Mouse (Mus musculus) testis, adult 2 months (tissue): ENCODE measurements around the gene Prlhr.

Experiments
- CTCF ChIP-seq: fragments of 200-500 bp; IDR thresholded peaks from 2 replicates; pipeline ENCODE4 v1.5.1; 2012; ENCODE audit warnings: low read depth, mild to moderate bottlenecking, inconsistent platforms, low read length, moderate library complexity; ENCODE audit not compliant: control insufficient read depth, insufficient read depth, insufficient replicate concordance
- POLR2A ChIP-seq: fragments of 200-500 bp; IDR thresholded peaks from 2 replicates; pipeline ENCODE4 v1.6.1; 2012; ENCODE audit warnings: low read depth, mild to moderate bottlenecking, inconsistent platforms, low read length, moderate library complexity; ENCODE audit not compliant: control insufficient read depth

- no peak for TF ChIP-seq CTCF
- TF ChIP-seq POLR2A = no peak
Observed at GRCm38 (mm10) chr19:60468846-60469245, 742 bp upstream of the Prlhr start.
